In genomic region chr16:32078991-32079511, GRCm38 (mm10) we compare ENCODE assay signal across 8 mouse cellular contexts. TPM values are rescaled to one million over a fixed set of nuclear protein-coding genes. Genes with fewer than 3 reads are reported as not detected.
DNase-seq lines count a peak whose midpoint lies in the region; ATAC-seq lines count a peak whose summit lies in the region.

Gene Pak2 (minus strand): TSS chr16:32079342.

- H3K27me3 ChIP-seq in forebrain, embryonic 10.5 days (ENCODE audit: poor library complexity, severe bottlenecking), result no peaks in the 10 kb centered on the region
- H3K27me3 ChIP-seq in heart, embryonic 15.5 days, result no peaks in the 10 kb centered on the region
- H3K27me3 ChIP-seq in liver, embryonic 15.5 days, result no peaks in the 10 kb centered on the region
- H3K27me3 ChIP-seq in neural tube, embryonic 12.5 days (replicated peaks), result no peaks in the 10 kb centered on the region

- H3K4me3 ChIP-seq in forebrain, embryonic 10.5 days, result peak within 1 kb of the TSS; percentile 96
- H3K4me3 ChIP-seq in heart, embryonic 15.5 days, result peak within 1 kb of the TSS; percentile 100
- H3K4me3 ChIP-seq in liver, embryonic 15.5 days (replicated peaks), result peak within 1 kb of the TSS; percentile 95
- H3K4me3 ChIP-seq in neural tube, embryonic 12.5 days, result peak within 1 kb of the TSS; percentile 93

- H3K9me3 ChIP-seq in forebrain, embryonic 10.5 days, result no peaks in the 10 kb centered on the region
- H3K9me3 ChIP-seq in heart, embryonic 15.5 days (replicated peaks), result no peaks in the 10 kb centered on the region
- H3K9me3 ChIP-seq in liver, embryonic 15.5 days (replicated peaks), result no peaks in the 10 kb centered on the region
- H3K9me3 ChIP-seq in neural tube, embryonic 12.5 days, result no peaks in the 10 kb centered on the region

- peak within 1 kb of the TSS; percentile 99 for H3K27ac ChIP-seq in forebrain, embryonic 10.5 days
- peak within 1 kb of the TSS; percentile 98 for H3K27ac ChIP-seq in heart, embryonic 15.5 days
- H3K27ac ChIP-seq in liver, embryonic 15.5 days (replicated peaks), result peak within 1 kb of the TSS; percentile 98
- peak within 1 kb of the TSS; percentile 88 for H3K27ac ChIP-seq in neural tube, embryonic 12.5 days

- peaks cover 23% of the 10 kb centered on the region for H3K4me1 ChIP-seq in forebrain, embryonic 10.5 days
- peaks cover 25% of the 10 kb centered on the region for H3K4me1 ChIP-seq in heart, embryonic 15.5 days (replicated peaks)
- peaks cover 34% of the 10 kb centered on the region for H3K4me1 ChIP-seq in liver, embryonic 15.5 days (replicated peaks)
- H3K4me1 ChIP-seq in neural tube, embryonic 12.5 days, result peaks cover 20% of the 10 kb centered on the region

- H3K9ac ChIP-seq in heart, embryonic 15.5 days, result peak within 1 kb of the TSS; percentile 99
- peak within 1 kb of the TSS; percentile 93 for H3K9ac ChIP-seq in liver, embryonic 15.5 days
- peak within 1 kb of the TSS; percentile 99 for H3K9ac ChIP-seq in neural tube, embryonic 12.5 days

- H3K4me2 ChIP-seq in heart, embryonic 15.5 days, result peak within 1 kb of the TSS; percentile 60
- H3K4me2 ChIP-seq in liver, embryonic 15.5 days, result peak within 1 kb of the TSS; percentile 88
- peak within 1 kb of the TSS; percentile 73 for H3K4me2 ChIP-seq in neural tube, embryonic 12.5 days (replicated peaks)

- WGBS in forebrain, embryonic 10.5 days, result under 1% methylated on average over 60 of the region's 60 CpGs
- under 1% methylated on average over 58 of the region's 60 CpGs for WGBS in heart, embryonic 15.5 days
- WGBS in liver, embryonic 15.5 days (ENCODE audit: insufficient replicate concordance), result under 1% methylated on average over 56 of the region's 60 CpGs
- 1% methylated on average over 51 of the region's 60 CpGs for WGBS in neural tube, embryonic 12.5 days

- peaks cover 31% of the 10 kb centered on the region for H3K36me3 ChIP-seq in forebrain, embryonic 10.5 days (replicated peaks)
- peaks cover 5% of the 10 kb centered on the region for H3K36me3 ChIP-seq in heart, embryonic 15.5 days
- H3K36me3 ChIP-seq in liver, embryonic 15.5 days (replicated peaks), result no peaks in the 10 kb centered on the region
- H3K36me3 ChIP-seq in neural tube, embryonic 12.5 days, result peaks cover 8% of the 10 kb centered on the region

- ATAC-seq in CD4-positive, CD25-positive, alpha-beta regulatory T cell, adult 4 months, result peak; percentile 76
- peak; percentile 95 for ATAC-seq in heart, embryonic 15.5 days (replicated peaks; ENCODE audit: insufficient number of reproducible peaks, insufficient read depth, low FRiP score, low read depth)
- peak; percentile 97 for ATAC-seq in liver, embryonic 15.5 days (ENCODE audit: insufficient read depth)
- ATAC-seq in neural tube, embryonic 12.5 days (ENCODE audit: low FRiP score, low read depth), result peak; percentile 98

- peak; percentile 79 for DNase-seq in c-Kit-negative CD71-positive TER-119-positive erythroid progenitor cells, embryonic 14.5 days (ENCODE audit: low read depth, low spot score)
- DNase-seq in forebrain, embryonic 10.5 days (ENCODE audit: extremely low spot score, low spot score), result peak; percentile 89
- peak; percentile 89 to 91 for DNase-seq in kidney, postnatal 36 days
- DNase-seq in telencephalon, adult 2 months (ENCODE audit: low read depth, low spot score), result peak; percentile 60

RNA-seq across cellular contexts. Expression of gene Pak2, which starts in this region (rescaled TPM):
- polyA plus RNA-seq in CD4-positive, CD25-positive, alpha-beta regulatory T cell, adult 4 months (2017; shearing (Covaris generic)), result 10 to 100 TPM; 65.2 to 77.0 TPM
- polyA plus RNA-seq in forebrain, embryonic 10.5 days (2016; fragmentation: Nextera tagmentation; extraction: Ambion mirVana), result 41.0 and 41.3 TPM in 2 replicates
- polyA plus RNA-seq in heart, embryonic 15.5 days (2015; fragmentation: Nextera tagmentation; extraction: Ambion mirVana), result 21.8 and 23.8 TPM in 2 replicates
- 9.5 and 9.7 TPM in 2 replicates for polyA plus RNA-seq in liver, embryonic 15.5 days (2015; fragmentation: Nextera tagmentation; extraction: Ambion mirVana)
- polyA plus RNA-seq in neural tube, embryonic 12.5 days (2016; fragmentation: Nextera tagmentation; extraction: Ambion mirVana), result 43.3 and 45.4 TPM in 2 replicates

Comparison
In these comparisons a context has a peak if more than half of its experiments do, and no peak if none do; other contexts are left out.
1. Peak in every context shown above with its lines: DNase-seq, ATAC-seq, H3K4me3 ChIP-seq and H3K27ac ChIP-seq.